ENCODE assay signal across 19 mouse cellular contexts in the genomic region with DNA sequence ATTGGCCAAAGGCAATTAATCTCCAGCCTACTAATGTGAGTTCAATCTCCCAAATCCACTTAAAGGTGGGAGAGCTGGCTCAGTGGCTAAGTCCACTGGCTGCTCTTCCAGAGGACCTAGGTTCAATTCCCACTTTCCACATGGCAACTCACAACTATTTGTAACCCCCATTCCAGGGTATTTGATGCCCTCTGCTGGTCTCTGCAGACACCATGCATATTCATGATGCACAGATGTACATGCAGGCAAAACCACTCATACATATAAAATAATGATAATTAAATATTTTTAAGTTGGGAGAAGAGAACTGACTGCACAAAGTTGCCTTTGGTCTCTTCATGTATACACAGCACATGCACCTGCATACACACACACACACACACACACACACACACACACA.
"Had no signal": no experiment of that assay in that cellular context is flagged by ENCODE, and none has a peak within 500 bp of the region (broad histone marks: within the 10 kb centered on the region; RNA-seq: fewer than 3 reads in every experiment).

No protein-coding gene starts in this region.

- H3K9ac ChIP-seq: lung, embryonic 14.5 days; midbrain, embryonic 12.5 days; neural tube, embryonic 13.5 days; neural tube, embryonic 15.5 days; stomach, embryonic 15.5 days had no signal

- ATAC-seq: midbrain, embryonic 16.5 days had no signal

- H3K27me3 ChIP-seq: midbrain, embryonic 12.5 days; neural tube, embryonic 13.5 days; neural tube, embryonic 15.5 days; stomach, embryonic 15.5 days had no signal

- H3K36me3 ChIP-seq: midbrain, embryonic 10.5 days; midbrain, embryonic 12.5 days; neural tube, embryonic 13.5 days; neural tube, embryonic 15.5 days; stomach, embryonic 15.5 days had no signal

- H3K9me3 ChIP-seq: midbrain, embryonic 10.5 days; midbrain, embryonic 12.5 days; neural tube, embryonic 13.5 days; neural tube, embryonic 15.5 days; stomach, embryonic 15.5 days had no signal

- H3K4me1 ChIP-seq: midbrain, embryonic 10.5 days; midbrain, embryonic 12.5 days; neural tube, embryonic 13.5 days; neural tube, embryonic 15.5 days; stomach, embryonic 15.5 days had no signal

- H3K4me3 ChIP-seq: midbrain, embryonic 10.5 days; midbrain, embryonic 12.5 days; myocyte; neural tube, embryonic 13.5 days; neural tube, embryonic 15.5 days; stomach, embryonic 15.5 days had no signal

- DNase-seq: lung, adult 18-20 months; lung, embryonic 14.5 days; lung, postnatal 10 days; lung, postnatal 4 days; midbrain, embryonic 14.5 days; retina, postnatal 1 day; right cerebral cortex, adult 18-20 months; right cerebral cortex, postnatal 25 days; thymus, adult 2 months; thymus, postnatal 25 days; thymus, postnatal 4 days had no signal

- H3K27ac ChIP-seq: midbrain, embryonic 10.5 days; midbrain, embryonic 12.5 days; neural tube, embryonic 13.5 days; neural tube, embryonic 15.5 days; stomach, embryonic 15.5 days; stomach, postnatal 0 days had no signal

- H3K4me2 ChIP-seq: lung, embryonic 14.5 days; midbrain, embryonic 12.5 days; neural tube, embryonic 13.5 days; neural tube, embryonic 15.5 days; stomach, embryonic 15.5 days had no signal
